22 mouse cellular contexts compared by ENCODE assay signal in the genomic region with DNA sequence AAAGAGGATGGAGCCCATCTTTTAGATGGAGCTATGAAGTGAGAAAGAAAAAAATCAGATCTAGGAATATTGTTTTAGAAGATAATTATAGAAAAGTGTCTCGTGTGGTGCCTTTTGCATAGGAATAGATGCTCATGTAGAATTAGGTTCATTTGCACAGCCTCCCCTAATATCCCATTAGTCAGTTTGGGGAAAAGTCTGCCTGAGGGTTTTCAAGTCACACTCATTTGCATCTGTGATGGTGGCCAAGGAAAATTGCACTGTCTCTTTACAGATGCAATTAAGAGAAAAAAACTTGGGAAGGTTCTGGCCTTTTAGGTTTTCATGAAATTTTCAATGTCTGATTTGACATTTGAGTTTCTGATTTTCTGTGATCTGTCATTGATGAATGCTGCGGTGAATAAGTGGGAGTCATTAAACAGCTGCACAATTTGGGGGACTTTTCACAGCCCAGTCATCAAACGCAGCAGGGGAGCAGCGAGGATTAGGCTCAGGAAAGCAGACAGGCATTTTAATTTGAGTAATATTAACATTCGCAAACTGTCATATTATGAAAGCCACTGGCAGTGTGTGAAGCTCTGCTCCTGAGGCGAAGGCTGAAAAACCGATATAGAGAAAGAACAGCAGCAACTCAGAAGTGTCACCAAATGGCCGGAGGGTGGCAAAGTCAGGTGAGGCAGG.
DNase-seq lines count a peak whose midpoint lies in the region; ATAC-seq lines count a peak whose summit lies in the region.
"Had no signal": no experiment of that assay in that cellular context is flagged by ENCODE, and none has a peak within 500 bp of the region (broad histone marks: within the 10 kb centered on the region; RNA-seq: fewer than 3 reads in every experiment).

No protein-coding gene starts in this region.

- H3K27me3 ChIP-seq in forebrain, embryonic 11.5 days (ENCODE audit: control insufficient read depth, insufficient read depth, low read length), result no peaks in the 10 kb centered on the region
- H3K27me3 ChIP-seq in forebrain, embryonic 10.5 days (ENCODE audit: poor library complexity, severe bottlenecking), result no peaks in the 10 kb centered on the region
- H3K27me3 ChIP-seq in neural tube, embryonic 13.5 days, result no peaks in the 10 kb centered on the region
- no peaks in the 10 kb centered on the region for H3K27me3 ChIP-seq in midbrain, embryonic 14.5 days (ENCODE audit: control insufficient read depth, insufficient read depth, low read length)
- H3K27me3 ChIP-seq in limb, embryonic 10.5 days (ENCODE audit: low read depth, poor library complexity, severe bottlenecking), result no peaks in the 10 kb centered on the region
- H3K27me3 ChIP-seq: embryonic facial prominence, embryonic 15.5 days; heart, embryonic 13.5 days; limb, embryonic 15.5 days had no signal

- 56% methylated on average over 8 of the region's 8 CpGs for WGBS in forebrain, embryonic 11.5 days
- WGBS in forebrain, embryonic 10.5 days, result 76% methylated on average over 8 of the region's 8 CpGs
- 51% methylated on average over 8 of the region's 8 CpGs for WGBS in neural tube, embryonic 13.5 days
- WGBS in midbrain, embryonic 14.5 days, result 26% methylated on average over 8 of the region's 8 CpGs
- 67% methylated on average over 8 of the region's 8 CpGs for WGBS in limb, embryonic 10.5 days

- no peaks in the 10 kb centered on the region for H3K9me3 ChIP-seq in forebrain, embryonic 11.5 days (ENCODE audit: control insufficient read depth, low read length)
- no peaks in the 10 kb centered on the region for H3K9me3 ChIP-seq in forebrain, embryonic 10.5 days
- no peaks in the 10 kb centered on the region for H3K9me3 ChIP-seq in neural tube, embryonic 13.5 days
- no peaks in the 10 kb centered on the region for H3K9me3 ChIP-seq in midbrain, embryonic 14.5 days (ENCODE audit: control insufficient read depth, low read length)
- H3K9me3 ChIP-seq in limb, embryonic 10.5 days (replicated peaks), result no peaks in the 10 kb centered on the region
- H3K9me3 ChIP-seq: embryonic facial prominence, embryonic 15.5 days; heart, embryonic 13.5 days; limb, embryonic 15.5 days had no signal

- H3K4me1 ChIP-seq in forebrain, embryonic 11.5 days (replicated peaks; ENCODE audit: control insufficient read depth, insufficient read depth, low read length), result no peaks in the 10 kb centered on the region
- H3K4me1 ChIP-seq in forebrain, embryonic 10.5 days, result peaks cover 6% of the 10 kb centered on the region; the same call in 1 of the 2 replicates
- peaks cover 9% of the 10 kb centered on the region for H3K4me1 ChIP-seq in neural tube, embryonic 13.5 days (replicated peaks)
- H3K4me1 ChIP-seq in midbrain, embryonic 14.5 days (ENCODE audit: control insufficient read depth, insufficient read depth, low read length), result peaks cover 10% of the 10 kb centered on the region; the same call in 1 of the 2 replicates
- H3K4me1 ChIP-seq in limb, embryonic 10.5 days, result 0 out of 2 replicates have a peak, but pooled peaks cover 2% of the 10 kb centered on the region
- H3K4me1 ChIP-seq: embryonic facial prominence, embryonic 15.5 days; heart, embryonic 13.5 days; limb, embryonic 15.5 days had no signal

- DNase-seq in forebrain, embryonic 11.5 days (ENCODE audit: low spot score), result no peak
- DNase-seq in forebrain, embryonic 10.5 days (ENCODE audit: extremely low spot score, low spot score), result no peak
- DNase-seq in neural tube, embryonic 10.5 days (ENCODE audit: extremely low spot score, low spot score), result no peak
- DNase-seq in midbrain, embryonic 14.5 days, result peak; percentile 74
- no peak for DNase-seq in heart, adult 18-20 months
- DNase-seq in limb, embryonic 10.5 days (ENCODE audit: low spot score), result no peak
- DNase-seq: adrenal gland, postnatal 36 days; cerebellum, adult 11 months; gastrocnemius, postnatal 36 days; heart, postnatal 4 days; kidney, adult 8-10 months; kidney, postnatal 4 days; lung, adult 2 months; lung, postnatal 4 days; right cerebral cortex, postnatal 14 days; thymus, postnatal 36 days had no signal

- H3K9ac ChIP-seq in forebrain, embryonic 11.5 days (ENCODE audit: low read length), result no peak overlapping the region
- H3K9ac ChIP-seq in neural tube, embryonic 13.5 days, result no peak overlapping the region
- no peak overlapping the region for H3K9ac ChIP-seq in midbrain, embryonic 14.5 days (replicated peaks; ENCODE audit: low read length)
- H3K9ac ChIP-seq: embryonic facial prominence, embryonic 15.5 days; heart, embryonic 13.5 days; limb, embryonic 15.5 days had no signal

- no peak overlapping the region for H3K4me3 ChIP-seq in forebrain, embryonic 11.5 days (ENCODE audit: low read depth, low read length)
- H3K4me3 ChIP-seq in forebrain, embryonic 10.5 days, result no peak overlapping the region
- no peak overlapping the region for H3K4me3 ChIP-seq in neural tube, embryonic 13.5 days
- no peak overlapping the region for H3K4me3 ChIP-seq in midbrain, embryonic 14.5 days (replicated peaks; ENCODE audit: low read depth, low read length)
- H3K4me3 ChIP-seq in limb, embryonic 10.5 days, result no peak overlapping the region
- H3K4me3 ChIP-seq: embryonic facial prominence, embryonic 15.5 days; heart, embryonic 13.5 days; limb, embryonic 15.5 days had no signal

- H3K27ac ChIP-seq in forebrain, embryonic 11.5 days (ENCODE audit: low read depth, low read length), result no peak overlapping the region
- H3K27ac ChIP-seq in forebrain, embryonic 10.5 days, result no peak overlapping the region
- peak overlapping the region; percentile 59; the same call in 1 of the 2 replicates for H3K27ac ChIP-seq in neural tube, embryonic 13.5 days (replicated peaks)
- peak overlapping the region; percentile 71 for H3K27ac ChIP-seq in midbrain, embryonic 14.5 days (replicated peaks; ENCODE audit: low read depth, low read length)
- H3K27ac ChIP-seq in limb, embryonic 10.5 days, result no peak overlapping the region
- H3K27ac ChIP-seq: embryonic facial prominence, embryonic 15.5 days; heart, embryonic 13.5 days; limb, embryonic 15.5 days had no signal

- peak; percentile 51; the same call in 1 of the 2 replicates for ATAC-seq in forebrain, embryonic 11.5 days (replicated peaks; ENCODE audit: low FRiP score)
- ATAC-seq in neural tube, embryonic 13.5 days (ENCODE audit: low read depth), result peak; percentile 50; the same call in 1 of the 2 replicates
- ATAC-seq in midbrain, embryonic 14.5 days (ENCODE audit: low FRiP score, low TSS enrichment), result peak; percentile 53; the same call in 1 of the 2 replicates
- no peak for ATAC-seq in frontal cortex, adult (ENCODE audit: low TSS enrichment)
- ATAC-seq: activated CD4-positive, CD25-positive, alpha-beta regulatory T cell, adult 4 months had no signal

- H3K4me2 ChIP-seq in forebrain, embryonic 11.5 days (ENCODE audit: low read depth, low read length, severe bottlenecking), result no peak overlapping the region
- H3K4me2 ChIP-seq in neural tube, embryonic 13.5 days, result peak overlapping the region; percentile 20; the same call in 1 of the 2 replicates
- peak overlapping the region; percentile 25; the same call in 1 of the 2 replicates for H3K4me2 ChIP-seq in midbrain, embryonic 14.5 days (ENCODE audit: low read length)
- H3K4me2 ChIP-seq: embryonic facial prominence, embryonic 15.5 days; heart, embryonic 13.5 days; limb, embryonic 15.5 days had no signal

- no peaks in the 10 kb centered on the region for H3K36me3 ChIP-seq in forebrain, embryonic 11.5 days (ENCODE audit: control insufficient read depth, insufficient read depth, low read length)
- H3K36me3 ChIP-seq in forebrain, embryonic 10.5 days (replicated peaks), result no peaks in the 10 kb centered on the region
- no peaks in the 10 kb centered on the region for H3K36me3 ChIP-seq in neural tube, embryonic 13.5 days
- H3K36me3 ChIP-seq in midbrain, embryonic 14.5 days (ENCODE audit: control insufficient read depth, insufficient read depth, low read length), result no peaks in the 10 kb centered on the region
- no peaks in the 10 kb centered on the region for H3K36me3 ChIP-seq in limb, embryonic 10.5 days
- H3K36me3 ChIP-seq: embryonic facial prominence, embryonic 15.5 days; heart, embryonic 13.5 days; limb, embryonic 15.5 days had no signal

Comparison
In these comparisons a context has a peak if more than half of its experiments do, and no peak if none do; other contexts are left out.
1. H3K27ac ChIP-seq: peak in neural tube, embryonic 13.5 days (single experiment) and midbrain, embryonic 14.5 days (single experiment); none in forebrain, embryonic 11.5 days (single experiment), forebrain, embryonic 10.5 days (single experiment) and limb, embryonic 10.5 days (single experiment).